Mouse (Mus musculus): ENCODE results near the gene Cyb561a3. TPM values are rescaled to one million over a fixed set of nuclear protein-coding genes. Genes with fewer than 3 reads are reported as not detected.
A peak's percentile ranks its signal among the peaks of the same experiment; 100 is the strongest.

The Cyb561a3 gene
- polyA plus RNA-seq, 1 experiment: 0.30 TPM

- H3K27me3 ChIP-seq (ENCODE audit: control insufficient read depth): no peaks in the 10 kb centered on the region
- no peaks in the 10 kb centered on the region for H3K9me3 ChIP-seq (ENCODE audit: control insufficient read depth, low read length)
- TF ChIP-seq TAL1 (IDR thresholded peaks at IDR 0.05; ENCODE audit: low read length) (no peak), GATA1 (IDR thresholded peaks at IDR 0.05; ENCODE audit: low read length) (no peak)
- H3K36me3 ChIP-seq (ENCODE audit: control insufficient read depth): peaks cover 40% of the 10 kb centered on the region
- peak overlapping the region; percentile 86 for H3K4me3 ChIP-seq (replicated peaks)
- H3K4me1 ChIP-seq (ENCODE audit: control insufficient read depth): peaks cover 54% of the 10 kb centered on the region
These were observed 26.9 kb downstream of the Cyb561a3 start for GRCm38 (mm10) chr19:10603660-10604523.

GRCm38 (mm10) chr19:10604534-10604933 lies 27.6 kb downstream of the Cyb561a3 start:
- no peaks in the 10 kb centered on the region for H3K27me3 ChIP-seq (ENCODE audit: control insufficient read depth)
- peaks cover 41% of the 10 kb centered on the region for H3K36me3 ChIP-seq (ENCODE audit: control insufficient read depth)
- peaks cover 56% of the 10 kb centered on the region for H3K4me1 ChIP-seq (ENCODE audit: control insufficient read depth)
- TF ChIP-seq TAL1 (IDR thresholded peaks at IDR 0.05; ENCODE audit: low read length): no peak
- TF ChIP-seq GATA1 (IDR thresholded peaks at IDR 0.05; ENCODE audit: low read length): no peak
- peak overlapping the region; percentile 86 for H3K4me3 ChIP-seq (replicated peaks)
- no peaks in the 10 kb centered on the region for H3K9me3 ChIP-seq (ENCODE audit: control insufficient read depth, low read length)

- H3K27me3 ChIP-seq (ENCODE audit: control insufficient read depth): no peaks in the 10 kb centered on the region
- TF ChIP-seq TAL1 (IDR thresholded peaks at IDR 0.05; ENCODE audit: low read length) (no peak), GATA1 (IDR thresholded peaks at IDR 0.05; ENCODE audit: low read length) (no peak)
- peaks cover 56% of the 10 kb centered on the region for H3K4me1 ChIP-seq (ENCODE audit: control insufficient read depth)
- H3K36me3 ChIP-seq (ENCODE audit: control insufficient read depth): peaks cover 45% of the 10 kb centered on the region
- H3K4me3 ChIP-seq (replicated peaks): peak within 1 kb of the TSS; percentile 86
- H3K9me3 ChIP-seq (ENCODE audit: control insufficient read depth, low read length): no peaks in the 10 kb centered on the region
These were observed 28.4 kb downstream of the Cyb561a3 start, which contains the start of the genes Ddb1 and Tkfc for GRCm38 (mm10) chr19:10605293-10605900. Gene Ddb1, plus strand, starts transcription at chr19:10605327. Gene Tkfc, minus strand, starts transcription at chr19:10605654.

- H3K9me3 ChIP-seq (ENCODE audit: control insufficient read depth, low read length): no peaks in the 10 kb centered on the region
- peak overlapping the region; percentile 86 for H3K4me3 ChIP-seq (replicated peaks)
- no peaks in the 10 kb centered on the region for H3K27me3 ChIP-seq (ENCODE audit: control insufficient read depth)
- peak; percentile 94 for TF ChIP-seq GATA1 (IDR thresholded peaks at IDR 0.05; ENCODE audit: low read length)
- TF ChIP-seq TAL1 (IDR thresholded peaks at IDR 0.05; ENCODE audit: low read length): no peak
- H3K36me3 ChIP-seq (ENCODE audit: control insufficient read depth): peaks cover 49% of the 10 kb centered on the region
- H3K4me1 ChIP-seq (ENCODE audit: control insufficient read depth): peaks cover 56% of the 10 kb centered on the region
These were observed 29.1 kb downstream of the Cyb561a3 start for GRCm38 (mm10) chr19:10605901-10606622.

- Histone ChIP-seq H3K4me1 (ENCODE audit: control insufficient read depth) (peaks cover 40% of the 10 kb centered on the region), H3K27me3 (ENCODE audit: control insufficient read depth) (no peaks in the 10 kb centered on the region), H3K9me3 (ENCODE audit: control insufficient read depth, low read length) (no peaks in the 10 kb centered on the region), H3K36me3 (ENCODE audit: control insufficient read depth) (peaks cover 73% of the 10 kb centered on the region), H3K4me3 (replicated peaks) (no peak overlapping the region)
- TF ChIP-seq TAL1 (IDR thresholded peaks at IDR 0.05; ENCODE audit: low read length) (no peak), GATA1 (IDR thresholded peaks at IDR 0.05; ENCODE audit: low read length) (no peak)
These were observed 31.7 kb downstream of the Cyb561a3 start for GRCm38 (mm10) chr19:10608573-10609240.

GRCm38 (mm10) chr19:10634106-10634871 lies 57.3 kb downstream of the Cyb561a3 start, which contains the start of gene Vwce:
Gene Vwce, plus strand, starts transcription at chr19:10634213.
- TF ChIP-seq TAL1 (IDR thresholded peaks at IDR 0.05; ENCODE audit: low read length) (no peak), GATA1 (IDR thresholded peaks at IDR 0.05; ENCODE audit: low read length) (no peak)
- H3K4me3 ChIP-seq (replicated peaks): peak within 1 kb of the TSS; percentile 73

GRCm38 (mm10) chr19:10634872-10635318 lies 57.9 kb downstream of the Cyb561a3 start:
- peaks cover 63% of the 10 kb centered on the region for H3K4me1 ChIP-seq (ENCODE audit: control insufficient read depth)
- no peak for TF ChIP-seq TAL1 (IDR thresholded peaks at IDR 0.05; ENCODE audit: low read length)
- no peak for TF ChIP-seq GATA1 (IDR thresholded peaks at IDR 0.05; ENCODE audit: low read length)
- H3K36me3 ChIP-seq (ENCODE audit: control insufficient read depth): peaks cover 38% of the 10 kb centered on the region
- H3K4me3 ChIP-seq (replicated peaks): peak overlapping the region; percentile 73
- no peaks in the 10 kb centered on the region for H3K27me3 ChIP-seq (ENCODE audit: control insufficient read depth)
- H3K9me3 ChIP-seq (ENCODE audit: control insufficient read depth, low read length): no peaks in the 10 kb centered on the region

More at GRCm38 (mm10) chr19:10634106-10634871, 57.3 kb downstream of the Cyb561a3 start, which contains the start of gene Vwce:
- peaks cover 44% of the 10 kb centered on the region for H3K36me3 ChIP-seq (ENCODE audit: control insufficient read depth)
- no peaks in the 10 kb centered on the region for H3K9me3 ChIP-seq (ENCODE audit: control insufficient read depth, low read length)
- H3K4me1 ChIP-seq (ENCODE audit: control insufficient read depth): peaks cover 57% of the 10 kb centered on the region
- H3K27me3 ChIP-seq (ENCODE audit: control insufficient read depth): no peaks in the 10 kb centered on the region

- H3K4me3 ChIP-seq (replicated peaks): no peak overlapping the region
- H3K4me1 ChIP-seq (ENCODE audit: control insufficient read depth): peaks cover 88% of the 10 kb centered on the region
- TF ChIP-seq TAL1 (IDR thresholded peaks at IDR 0.05; ENCODE audit: low read length) (no peak), GATA1 (IDR thresholded peaks at IDR 0.05; ENCODE audit: low read length) (no peak)
- peaks cover 23% of the 10 kb centered on the region for H3K36me3 ChIP-seq (ENCODE audit: control insufficient read depth)
- no peaks in the 10 kb centered on the region for H3K9me3 ChIP-seq (ENCODE audit: control insufficient read depth, low read length)
- no peaks in the 10 kb centered on the region for H3K27me3 ChIP-seq (ENCODE audit: control insufficient read depth)
These were observed 60.9 kb downstream of the Cyb561a3 start for GRCm38 (mm10) chr19:10637840-10638239.

Data from erythroblast, embryonic 14.5 days (primary cell).